Mouse (Mus musculus) lung, adult 2 months (tissue): ENCODE data around the gene 4930447C04Rik.

ENCODE experiments used
- CTCF ChIP-seq: fragments of 200-500 bp; IDR thresholded peaks from 2 replicates; pipeline ENCODE4 v1.5.1; 2011; ENCODE audit warnings: mild to moderate bottlenecking, low read length, control low read depth; ENCODE audit not compliant: insufficient read depth
- POLR2A ChIP-seq: fragments of 200-500 bp; IDR thresholded peaks from 2 replicates; pipeline ENCODE4 v1.6.1; 2011; ENCODE audit warnings: low read depth, mild to moderate bottlenecking, control low read depth, low read length, borderline replicate concordance; ENCODE audit errors: extremely low read depth

DNA sequence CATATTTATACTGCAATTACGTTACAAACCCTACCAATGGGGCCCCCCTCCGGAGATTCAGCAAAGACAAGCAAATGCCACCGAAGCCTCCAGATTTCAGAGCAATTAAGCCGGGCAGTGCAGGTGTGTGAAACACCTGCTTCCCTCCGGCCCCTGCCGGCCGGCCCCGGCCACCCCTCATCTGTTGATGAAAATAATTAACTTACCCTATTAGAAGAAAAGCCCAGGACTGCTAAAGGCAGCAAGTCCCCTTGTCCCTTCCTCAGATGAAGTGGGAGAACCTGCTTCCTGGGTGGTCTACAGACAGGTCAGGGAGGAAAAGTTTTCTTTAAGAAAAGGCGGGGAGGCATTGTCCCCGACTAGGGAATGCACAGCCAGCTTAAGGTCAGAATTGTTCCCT, 94.6 kb downstream of the 4930447C04Rik start:
- TF ChIP-seq POLR2A (no peak), CTCF (no peak)
